Mouse (Mus musculus) midbrain, embryonic 13.5 days (tissue): ENCODE measurements at regions not wholly inside any gene's neighbourhood (a gene's known extent, or its start where the extent isn't known, plus 50 kb on each side); places are given as distances from the start of the nearest gene placed in this dataset.

ENCODE experiments used
- ATAC-seq: fragments of 200-750 bp; cut with Nextera tagmentation; 2 replicates; pipeline ENCODE4 v1.8.0; 2017; ENCODE audit warnings: mild to moderate bottlenecking, moderate TSS enrichment, moderate library complexity
- H3K27ac ChIP-seq: fragments of 300-500 bp; sonication (generic); 2 replicates; pipeline ENCODE4 v1.5.1; 2015; ENCODE audit warnings: inconsistent platforms, mild to moderate bottlenecking, moderate library complexity
- H3K27me3 ChIP-seq: fragments of 300-500 bp; sonication (generic); 2 replicates; pipeline ENCODE4 v1.6.1; 2015; ENCODE audit warnings: mild to moderate bottlenecking, inconsistent platforms
- H3K36me3 ChIP-seq: fragments of 300-500 bp; sonication (generic); 2 replicates; pipeline ENCODE4 v1.6.1; 2015; ENCODE audit warnings: mild to moderate bottlenecking, inconsistent platforms
- H3K4me1 ChIP-seq: fragments of 300-500 bp; sonication (generic); replicated peaks from 2 replicates; pipeline ENCODE4 v1.6.1; 2015; ENCODE audit warnings: inconsistent platforms
- H3K4me2 ChIP-seq: fragments of 300-500 bp; sonication (generic); replicated peaks from 2 replicates; pipeline ENCODE4 v1.6.1; 2015; ENCODE audit warnings: moderate library complexity, mild to moderate bottlenecking, inconsistent platforms
- H3K4me3 ChIP-seq: fragments of 300-500 bp; sonication (generic); replicated peaks from 2 replicates; pipeline ENCODE4 v1.5.1; 2015; ENCODE audit warnings: mild to moderate bottlenecking, inconsistent platforms
- H3K9ac ChIP-seq: fragments of 300-500 bp; sonication (generic); replicated peaks from 2 replicates; pipeline ENCODE4 v1.6.1; 2015; ENCODE audit warnings: mild to moderate bottlenecking, inconsistent platforms
- H3K9me3 ChIP-seq: fragments of 300-500 bp; sonication (generic); 2 replicates; pipeline ENCODE4 v1.6.1; 2016; ENCODE audit warnings: mild to moderate bottlenecking, inconsistent platforms
- WGBS: fragments of 180-500 bp; shearing (Covaris S2); methylation state at CpG from one replicate; pipeline ENCODE4 v1.1.7; 2015; 5-methylcytosine and 5-hydroxymethylcytosine counted together

GRCm38 (mm10) chr12:47466740-47467139 is 648.0 kb upstream of the Nova1 start:
- no peaks in the 10 kb centered on the region for H3K36me3 ChIP-seq
- 79% methylated on average over 1 of the region's 1 CpGs for WGBS
- no peaks in the 10 kb centered on the region for H3K4me1 ChIP-seq
- no peak for ATAC-seq
- H3K9ac ChIP-seq = no peak overlapping the region
- H3K4me3 ChIP-seq = no peak overlapping the region
- H3K4me2 ChIP-seq = no peak overlapping the region
- H3K27ac ChIP-seq = no peak overlapping the region
- no peaks in the 10 kb centered on the region for H3K27me3 ChIP-seq
- H3K9me3 ChIP-seq = no peaks in the 10 kb centered on the region

DNA sequence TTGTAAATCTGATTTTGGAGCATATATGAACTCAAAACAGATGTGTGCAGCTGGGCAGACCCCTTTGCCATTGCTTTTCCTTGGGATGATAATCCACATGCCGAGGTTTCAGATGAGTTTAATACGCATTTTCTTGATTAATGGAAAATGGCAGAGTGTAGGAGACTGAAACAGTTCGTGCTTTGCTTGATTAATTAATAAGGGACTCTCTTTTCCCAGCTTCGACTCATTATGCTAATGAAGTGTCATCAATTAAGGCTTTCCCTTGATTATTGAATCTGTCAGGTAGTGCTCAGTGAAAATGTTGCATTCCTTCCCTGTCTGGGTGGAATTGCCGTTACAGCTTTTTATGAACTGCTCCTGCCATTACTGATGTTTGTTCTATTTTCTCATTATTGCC is 647.2 kb upstream of the Nova1 start:
- H3K4me3 ChIP-seq = no peak overlapping the region
- H3K4me1 ChIP-seq = no peaks in the 10 kb centered on the region
- no peak overlapping the region for H3K9ac ChIP-seq
- no peaks in the 10 kb centered on the region for H3K27me3 ChIP-seq
- H3K36me3 ChIP-seq = no peaks in the 10 kb centered on the region
- ATAC-seq = 0 out of 2 replicates have a peak, but pooled peaks have one; percentile 27
- no peaks in the 10 kb centered on the region for H3K9me3 ChIP-seq
- no peak overlapping the region for H3K4me2 ChIP-seq
- 65% methylated on average over 5 of the region's 5 CpGs for WGBS
- 0 out of 2 replicates have a peak overlapping the region, but pooled peaks have one; percentile 3 for H3K27ac ChIP-seq

GRCm38 (mm10) chr12:47431669-47432068 is 612.9 kb upstream of the Nova1 start:
- Histone ChIP-seq H3K9me3 (no peaks in the 10 kb centered on the region), H3K4me3 (no peak overlapping the region), H3K27ac (no peak overlapping the region), H3K27me3 (no peaks in the 10 kb centered on the region), H3K36me3 (no peaks in the 10 kb centered on the region), H3K4me2 (no peak overlapping the region), H3K9ac (no peak overlapping the region), H3K4me1 (no peaks in the 10 kb centered on the region)
- 64% methylated on average over 1 of the region's 1 CpGs for WGBS
- no peak for ATAC-seq

DNA sequence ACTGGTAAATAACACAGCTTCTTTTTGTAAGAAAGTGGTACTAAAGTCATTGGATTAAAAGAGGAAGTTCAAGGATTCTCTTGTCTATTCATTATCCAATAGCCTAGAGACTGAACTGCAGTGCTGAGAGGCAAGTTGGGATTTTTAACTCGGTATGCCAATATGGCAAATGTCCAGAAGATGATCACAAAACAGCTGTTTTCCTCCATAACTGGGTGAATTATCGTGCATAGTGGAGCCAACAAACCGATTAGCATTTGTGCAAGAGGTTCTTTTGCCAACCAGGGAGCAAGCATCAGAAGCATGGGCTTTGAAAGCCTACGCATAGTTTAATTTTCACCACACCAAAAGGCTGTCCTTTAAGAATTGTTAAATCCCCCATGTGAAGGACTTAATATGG is 593.5 kb upstream of the Nova1 start:
- no peak for ATAC-seq
- H3K4me3 ChIP-seq = no peak overlapping the region
- 86% methylated on average over 4 of the region's 4 CpGs for WGBS
- H3K36me3 ChIP-seq = no peaks in the 10 kb centered on the region
- H3K27ac ChIP-seq = no peak overlapping the region
- H3K27me3 ChIP-seq = no peaks in the 10 kb centered on the region
- H3K9ac ChIP-seq = no peak overlapping the region
- no peaks in the 10 kb centered on the region for H3K9me3 ChIP-seq
- no peak overlapping the region for H3K4me2 ChIP-seq
- H3K4me1 ChIP-seq = no peaks in the 10 kb centered on the region

DNA sequence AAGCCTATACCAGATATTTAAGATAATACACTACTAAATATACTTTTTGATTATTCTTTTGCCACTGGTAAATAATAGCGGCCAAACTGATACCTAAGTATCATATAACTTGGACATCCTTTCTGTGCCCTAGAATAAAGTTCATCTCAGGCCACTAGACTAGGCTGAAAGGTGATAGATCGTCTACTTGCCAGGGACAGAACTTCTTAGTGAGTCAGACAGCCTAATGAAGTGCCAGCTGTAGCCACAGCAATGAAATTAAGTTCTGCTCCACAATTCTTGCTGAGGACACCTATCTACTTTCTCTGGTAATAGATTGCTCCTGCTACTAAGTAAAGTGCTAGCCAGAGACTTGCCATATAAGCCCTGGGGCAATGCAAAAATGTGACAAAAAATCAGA is 587.8 kb upstream of the Nova1 start:
- Histone ChIP-seq H3K4me2 (no peak overlapping the region), H3K9ac (no peak overlapping the region), H3K27ac (no peak overlapping the region), H3K36me3 (no peaks in the 10 kb centered on the region), H3K27me3 (no peaks in the 10 kb centered on the region), H3K9me3 (no peaks in the 10 kb centered on the region), H3K4me3 (no peak overlapping the region), H3K4me1 (no peaks in the 10 kb centered on the region)
- no peak for ATAC-seq
- WGBS = 87% methylated on average over 2 of the region's 2 CpGs

DNA sequence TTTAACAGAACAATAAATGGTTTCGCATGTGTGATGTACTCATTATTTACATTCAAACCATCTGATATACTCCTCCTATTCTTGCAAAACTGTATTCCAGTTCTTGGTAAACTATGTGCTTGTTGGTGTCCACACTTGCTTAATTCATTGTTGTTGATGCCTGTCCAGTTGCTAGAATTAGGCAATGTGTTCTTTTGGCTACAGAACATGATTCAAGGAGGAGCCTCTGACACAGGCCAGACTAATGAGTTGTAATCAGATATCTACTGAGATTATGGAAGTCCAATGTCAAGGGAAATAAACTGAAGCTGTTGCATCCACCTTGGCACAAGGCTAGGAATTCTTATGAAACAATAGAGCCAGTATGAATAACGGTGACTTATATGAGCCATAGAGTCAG is 587.4 kb upstream of the Nova1 start:
- H3K4me2 ChIP-seq = no peak overlapping the region
- H3K36me3 ChIP-seq = no peaks in the 10 kb centered on the region
- no peaks in the 10 kb centered on the region for H3K4me1 ChIP-seq
- ATAC-seq = no peak
- no peaks in the 10 kb centered on the region for H3K27me3 ChIP-seq
- no peak overlapping the region for H3K27ac ChIP-seq
- no peaks in the 10 kb centered on the region for H3K9me3 ChIP-seq
- H3K4me3 ChIP-seq = no peak overlapping the region
- WGBS = 98% methylated on average over 2 of the region's 2 CpGs
- no peak overlapping the region for H3K9ac ChIP-seq

GRCm38 (mm10) chr12:47383225-47383624 is 564.5 kb upstream of the Nova1 start:
- Histone ChIP-seq H3K9ac (no peak overlapping the region), H3K27ac (no peak overlapping the region), H3K36me3 (no peaks in the 10 kb centered on the region), H3K9me3 (no peaks in the 10 kb centered on the region), H3K4me1 (no peaks in the 10 kb centered on the region), H3K4me2 (no peak overlapping the region), H3K4me3 (no peak overlapping the region), H3K27me3 (no peaks in the 10 kb centered on the region)
- 95% methylated on average over 1 of the region's 1 CpGs for WGBS
- ATAC-seq = no peak

GRCm38 (mm10) chr12:47353269-47353668 is 534.5 kb upstream of the Nova1 start:
- H3K36me3 ChIP-seq = no peaks in the 10 kb centered on the region
- H3K27ac ChIP-seq = no peak overlapping the region
- H3K9me3 ChIP-seq = no peaks in the 10 kb centered on the region
- H3K4me2 ChIP-seq = no peak overlapping the region
- H3K4me1 ChIP-seq = no peaks in the 10 kb centered on the region
- no peak for ATAC-seq
- H3K27me3 ChIP-seq = no peaks in the 10 kb centered on the region
- 83% methylated on average over 2 of the region's 2 CpGs for WGBS
- H3K9ac ChIP-seq = no peak overlapping the region
- H3K4me3 ChIP-seq = no peak overlapping the region

- Histone ChIP-seq H3K4me1 (no peaks in the 10 kb centered on the region), H3K9ac (no peak overlapping the region), H3K27ac (no peak overlapping the region), H3K36me3 (no peaks in the 10 kb centered on the region), H3K4me2 (no peak overlapping the region), H3K27me3 (no peaks in the 10 kb centered on the region), H3K4me3 (no peak overlapping the region), H3K9me3 (no peaks in the 10 kb centered on the region)
- 96% methylated on average over 1 of the region's 1 CpGs for WGBS
- ATAC-seq = no peak
These were observed 532.5 kb upstream of the Nova1 start for GRCm38 (mm10) chr12:47351229-47351628.

- no peaks in the 10 kb centered on the region for H3K4me1 ChIP-seq
- no peaks in the 10 kb centered on the region for H3K9me3 ChIP-seq
- no peak overlapping the region for H3K4me2 ChIP-seq
- WGBS = 22% methylated on average over 2 of the region's 2 CpGs
- H3K27ac ChIP-seq = no peak overlapping the region
- ATAC-seq = peak; percentile 55; the same call in 1 of the 2 replicates
- H3K27me3 ChIP-seq = no peaks in the 10 kb centered on the region
- no peak overlapping the region for H3K9ac ChIP-seq
- no peaks in the 10 kb centered on the region for H3K36me3 ChIP-seq
- no peak overlapping the region for H3K4me3 ChIP-seq
These were observed 494.7 kb upstream of the Nova1 start for GRCm38 (mm10) chr12:47313413-47313812.

GRCm38 (mm10) chr12:47275904-47276303 is 457.2 kb upstream of the Nova1 start:
- Histone ChIP-seq H3K36me3 (no peaks in the 10 kb centered on the region), H3K27ac (no peak overlapping the region), H3K9ac (no peak overlapping the region), H3K4me1 (no peaks in the 10 kb centered on the region), H3K4me3 (no peak overlapping the region), H3K9me3 (no peaks in the 10 kb centered on the region), H3K27me3 (no peaks in the 10 kb centered on the region), H3K4me2 (no peak overlapping the region)
- 59% methylated on average over 3 of the region's 3 CpGs for WGBS
- no peak for ATAC-seq

- Histone ChIP-seq H3K4me1 (no peaks in the 10 kb centered on the region), H3K4me3 (no peak overlapping the region), H3K9me3 (no peaks in the 10 kb centered on the region), H3K9ac (no peak overlapping the region), H3K27me3 (no peaks in the 10 kb centered on the region), H3K36me3 (no peaks in the 10 kb centered on the region), H3K4me2 (no peak overlapping the region), H3K27ac (no peak overlapping the region)
- ATAC-seq = no peak
- WGBS = 90% methylated on average over 2 of the region's 2 CpGs
These were observed 453.6 kb upstream of the Nova1 start for GRCm38 (mm10) chr12:47272309-47272708.

GRCm38 (mm10) chr12:47264118-47264517 is 445.4 kb upstream of the Nova1 start:
- no peaks in the 10 kb centered on the region for H3K4me1 ChIP-seq
- H3K27me3 ChIP-seq = no peaks in the 10 kb centered on the region
- no peaks in the 10 kb centered on the region for H3K36me3 ChIP-seq
- 50% methylated on average over 1 of the region's 1 CpGs for WGBS
- ATAC-seq = no peak
- no peak overlapping the region for H3K27ac ChIP-seq
- no peak overlapping the region for H3K9ac ChIP-seq
- H3K9me3 ChIP-seq = no peaks in the 10 kb centered on the region
- H3K4me3 ChIP-seq = no peak overlapping the region
- no peak overlapping the region for H3K4me2 ChIP-seq
